Mouse (Mus musculus): ENCODE data around the gene Phc1. TPM values are rescaled to one million over a fixed set of nuclear protein-coding genes. Genes with fewer than 3 reads are reported as not detected.

Phc1 gene
- total and polyA plus RNA-seq, 3 experiments = 24.8 to 62.2 (median 33.6) TPM

DNA sequence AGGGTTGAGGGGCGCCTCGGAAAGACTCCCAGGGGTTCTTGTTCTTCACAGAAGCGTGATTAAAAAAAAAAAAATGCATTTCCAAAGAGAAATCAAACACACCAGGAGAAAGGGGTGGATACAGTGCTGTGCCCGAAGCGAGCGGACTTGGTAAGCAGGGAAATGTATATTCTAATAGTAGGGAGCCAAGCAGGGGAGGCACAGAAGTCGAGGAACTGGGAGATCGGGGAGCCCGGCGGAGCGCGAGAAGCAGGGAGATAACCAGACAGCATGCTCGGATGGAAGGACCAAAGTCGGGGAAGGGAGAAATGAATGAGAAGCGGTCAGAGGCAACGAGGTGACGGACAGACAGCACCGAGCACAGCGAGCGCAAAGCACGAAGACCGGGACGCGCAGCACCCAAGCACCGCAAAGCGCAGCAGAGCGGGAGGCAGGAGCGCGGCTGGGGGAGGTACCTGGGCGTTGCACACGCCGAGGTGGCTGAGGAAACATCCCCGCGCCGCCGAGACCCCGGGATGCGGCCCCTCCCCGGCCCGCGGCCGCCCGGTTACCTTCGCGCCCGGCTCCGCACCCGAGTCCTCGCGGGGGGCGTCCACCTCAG is 1.2 kb downstream of the Phc1 start:
- peak; percentile 85 for DNase-seq

- no peak for DNase-seq
Observed at GRCm38 (mm10) chr6:122337546-122337945, 2.8 kb downstream of the Phc1 start.

DNA sequence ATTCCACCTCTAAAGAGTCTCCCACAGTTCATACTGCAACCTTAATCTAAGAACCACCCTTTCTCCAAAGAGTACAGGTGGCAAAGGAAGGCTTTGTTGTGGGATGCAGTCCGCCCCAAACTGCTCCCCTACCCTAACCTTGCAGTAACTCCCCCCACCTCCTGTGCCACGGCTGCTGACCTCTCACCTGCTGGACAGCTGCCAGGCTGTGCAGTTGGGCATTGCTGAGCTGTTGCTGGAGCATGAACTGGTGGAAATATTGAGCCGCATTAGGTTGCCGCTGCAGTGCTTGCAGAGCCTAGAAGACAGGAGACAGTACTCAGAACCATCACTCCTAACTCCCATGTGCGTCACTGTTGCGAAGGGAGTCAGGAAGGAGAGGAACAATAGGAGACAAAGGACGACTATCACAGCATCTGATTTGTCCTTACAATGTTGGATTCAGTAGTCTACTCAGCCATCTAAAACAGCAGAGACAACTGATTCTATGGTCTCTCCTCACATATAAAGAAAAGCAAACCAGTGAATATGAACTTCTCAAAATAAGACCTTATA is 5.5 kb downstream of the Phc1 start:
- no peak for DNase-seq

DNA sequence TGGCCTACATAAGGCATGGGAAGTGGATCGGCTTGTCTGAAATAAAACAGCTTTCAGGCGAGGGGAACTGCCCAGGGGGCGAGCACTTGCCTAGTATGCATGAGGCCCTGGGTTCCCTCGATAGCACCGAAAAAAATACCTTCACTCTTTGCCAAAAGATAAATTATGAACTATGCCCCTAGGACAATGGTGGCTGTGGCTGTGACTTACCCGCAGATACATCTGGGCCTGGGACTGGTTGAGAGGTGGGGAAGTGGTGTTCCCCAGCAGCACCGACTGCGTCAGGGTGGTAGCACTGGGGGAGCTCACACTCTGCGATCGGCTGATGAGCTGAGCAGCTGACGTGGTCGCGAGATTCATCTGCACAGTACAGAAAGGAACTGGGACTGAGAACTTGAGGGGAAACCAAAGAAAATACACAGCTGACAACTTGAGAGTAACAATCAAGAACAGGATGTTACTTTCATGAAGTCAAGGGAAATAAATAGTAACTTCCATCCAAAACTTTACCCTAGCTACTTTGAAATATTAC is 7.2 kb downstream of the Phc1 start:
- no peak for DNase-seq

DNA sequence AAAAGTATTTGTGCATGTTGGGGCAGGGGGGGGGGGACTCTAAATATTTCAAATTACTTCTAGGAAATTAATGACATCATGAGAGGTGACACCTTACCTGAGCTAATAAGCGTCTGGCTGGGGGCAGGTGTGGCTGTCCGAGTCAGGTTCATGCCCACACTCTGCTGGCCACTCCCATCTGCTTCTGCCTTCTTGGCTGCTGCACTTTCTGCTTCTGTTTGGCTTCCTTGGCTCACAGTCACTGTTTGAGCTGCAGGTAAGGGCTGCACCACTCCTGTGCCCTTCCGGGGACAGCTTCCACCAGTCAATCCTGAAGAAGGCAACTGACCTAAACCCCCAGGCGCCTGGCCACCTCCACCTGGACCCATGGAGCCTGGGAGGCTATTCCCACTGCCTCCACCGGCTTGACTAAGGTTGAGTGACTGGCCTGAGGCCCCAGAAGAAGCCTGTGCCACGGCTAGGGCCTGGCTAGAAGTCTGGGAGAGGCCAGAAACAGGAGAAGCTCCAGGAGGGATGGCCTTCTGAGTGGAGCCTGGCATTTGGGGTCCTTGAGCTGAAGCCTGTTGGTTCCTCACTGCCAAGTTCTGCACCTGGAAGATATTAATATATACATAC is 14.9 kb downstream of the Phc1 start:
- no peak for DNase-seq

GRCm38 (mm10) chr6:122318726-122319125 is 21.6 kb downstream of the Phc1 start:
- no peak for DNase-seq

- DNase-seq = no peak
Observed at GRCm38 (mm10) chr6:122310187-122310820, 30.1 kb downstream of the Phc1 start.

GRCm38 (mm10) chr6:122309446-122309960 is 30.9 kb downstream of the Phc1 start:
- peak; percentile 25 for DNase-seq

- peak; percentile 98 for DNase-seq
Observed at GRCm38 (mm10) chr6:122308505-122309393, 31.6 kb downstream of the Phc1 start, which contains the start of gene M6pr. Gene M6pr, plus strand, starts transcription at chr6:122308720.

- DNase-seq = no peak
Observed at GRCm38 (mm10) chr6:122308136-122308504, 32.2 kb downstream of the Phc1 start.

DNA sequence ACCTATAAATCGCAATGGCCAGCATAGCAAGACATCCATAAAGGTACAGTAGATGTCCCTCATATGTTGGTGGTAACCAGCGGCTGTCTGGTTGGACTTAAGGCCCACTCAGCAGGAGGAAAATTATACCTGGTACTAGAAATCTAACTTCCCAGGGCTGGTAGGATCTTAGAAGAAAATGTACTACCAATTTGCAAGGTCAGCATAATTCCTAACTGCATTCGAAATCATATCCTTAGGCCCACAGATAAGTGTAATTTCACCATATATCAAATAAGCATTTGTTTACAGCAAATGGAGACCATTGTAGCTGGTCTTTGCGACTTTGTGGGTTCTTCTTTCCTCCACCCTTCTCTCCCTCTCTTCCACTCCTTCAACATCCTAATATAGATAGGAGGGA is 33.7 kb downstream of the Phc1 start:
- DNase-seq = no peak

DNA sequence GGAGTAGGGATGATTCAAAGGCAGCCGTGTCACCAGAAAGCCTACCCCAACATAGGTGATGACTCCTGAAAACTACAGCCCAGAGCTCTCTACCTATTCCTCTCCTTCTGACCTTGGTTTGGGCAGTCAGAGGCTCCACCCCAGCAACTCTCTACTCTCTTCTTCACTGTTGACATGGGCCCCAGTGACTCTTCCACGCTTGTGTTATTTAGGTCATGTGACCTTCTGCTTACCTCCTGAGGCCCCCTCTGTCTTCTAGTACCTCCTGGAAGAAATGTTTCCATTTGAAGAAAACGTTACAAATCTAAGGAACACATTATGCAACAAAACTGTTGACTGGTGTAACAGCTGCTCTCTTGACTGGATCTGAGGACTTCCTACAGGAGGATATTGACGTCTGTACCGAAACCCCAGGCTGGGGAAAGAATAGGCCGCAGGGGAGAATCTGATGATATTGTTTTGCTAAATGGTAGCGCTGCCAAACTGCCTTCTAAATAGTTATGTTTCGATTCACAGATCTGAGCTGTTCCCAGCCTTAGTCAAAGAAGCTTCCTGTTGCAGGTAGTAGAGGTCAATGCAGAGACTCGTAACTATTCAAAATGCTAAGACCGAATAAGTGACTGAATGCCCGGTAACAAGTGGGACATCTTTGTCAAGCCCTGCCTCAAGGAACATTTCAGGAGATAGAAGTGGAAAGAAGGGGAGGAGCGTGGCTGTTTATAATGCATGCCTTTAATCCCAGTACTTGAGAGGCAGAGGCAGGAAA is 35.4 kb downstream of the Phc1 start:
- no peak for DNase-seq

DNA sequence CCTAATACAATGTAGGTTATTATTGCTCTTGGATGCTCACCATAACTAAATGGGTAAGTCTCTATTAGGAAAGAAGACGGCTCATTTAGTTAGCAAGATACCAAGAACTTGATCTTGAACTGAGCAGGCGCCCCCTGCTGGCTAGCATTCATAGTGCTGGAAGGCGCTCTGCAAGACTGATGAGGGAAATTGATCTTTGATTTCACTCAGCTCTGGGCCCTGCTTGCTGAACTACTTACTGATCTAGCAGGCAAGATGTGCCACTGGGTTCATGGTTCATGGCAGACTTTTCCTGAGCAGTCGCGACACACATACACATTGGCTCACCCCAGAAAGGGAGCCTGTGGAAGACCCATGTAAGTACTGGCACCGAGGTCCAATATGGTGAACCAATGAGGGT is 36.0 kb downstream of the Phc1 start:
- DNase-seq = peak; percentile 67

DNA sequence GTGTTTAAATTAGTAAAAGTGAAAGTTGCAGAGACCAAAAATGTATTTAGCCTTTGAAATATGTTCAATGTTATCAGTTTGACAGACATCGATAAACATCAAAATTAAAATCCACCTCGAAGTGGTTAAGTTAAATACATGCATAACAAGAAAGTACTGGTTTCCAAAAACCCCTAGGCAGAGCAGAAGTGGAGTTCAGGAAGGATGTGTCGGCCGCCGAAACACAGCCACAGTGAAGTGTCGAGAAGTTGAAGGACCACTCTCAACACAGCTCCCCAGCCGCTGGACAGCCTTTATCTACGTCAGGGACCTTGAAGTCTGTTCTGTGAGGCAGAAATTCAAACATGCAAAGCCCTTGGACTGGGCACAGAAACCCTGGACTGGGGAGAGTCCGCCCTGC is 36.8 kb downstream of the Phc1 start:
- DNase-seq = peak; percentile 26

DNA sequence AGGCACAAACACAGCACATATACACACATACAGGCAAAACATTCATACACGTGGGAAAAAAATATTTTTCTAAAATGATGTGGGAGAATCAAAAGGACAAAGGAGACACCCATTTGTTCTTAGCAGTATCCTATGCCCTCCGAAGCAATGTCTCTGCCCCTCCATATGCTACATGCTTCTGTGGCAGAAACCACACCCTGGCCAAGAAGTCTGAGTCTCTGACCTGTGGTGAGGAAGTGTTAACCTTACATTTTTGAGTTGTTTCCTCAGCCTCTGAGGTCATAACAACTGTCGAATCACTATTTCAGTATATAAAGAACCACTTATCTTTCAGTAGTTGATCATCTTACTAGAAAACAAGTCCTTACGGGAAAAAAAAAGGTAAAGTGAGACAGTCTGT is 37.7 kb downstream of the Phc1 start:
- no peak for DNase-seq

DNA sequence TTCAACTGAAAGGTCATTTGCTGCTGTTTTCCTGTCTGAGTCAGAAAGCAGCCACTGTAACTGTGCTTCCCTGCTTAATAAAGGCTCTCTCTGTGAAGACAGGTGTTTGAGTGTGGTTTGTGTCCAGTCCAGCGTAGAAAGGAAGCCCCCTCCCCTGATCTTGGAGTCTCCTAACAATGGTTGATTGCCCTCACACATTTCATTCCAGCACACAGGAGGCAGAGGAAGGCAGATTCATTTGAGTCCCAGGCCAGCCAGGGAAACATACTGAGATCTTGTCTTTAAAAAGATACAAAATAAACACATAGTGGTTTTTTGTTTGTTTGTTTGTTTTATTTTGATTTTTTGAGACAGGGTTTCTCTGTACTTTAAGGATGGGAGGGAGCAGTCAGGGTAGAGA is 38.2 kb downstream of the Phc1 start:
- DNase-seq = no peak

GRCm38 (mm10) chr6:122299621-122300133 is 40.7 kb downstream of the Phc1 start:
- no peak for DNase-seq

DNA sequence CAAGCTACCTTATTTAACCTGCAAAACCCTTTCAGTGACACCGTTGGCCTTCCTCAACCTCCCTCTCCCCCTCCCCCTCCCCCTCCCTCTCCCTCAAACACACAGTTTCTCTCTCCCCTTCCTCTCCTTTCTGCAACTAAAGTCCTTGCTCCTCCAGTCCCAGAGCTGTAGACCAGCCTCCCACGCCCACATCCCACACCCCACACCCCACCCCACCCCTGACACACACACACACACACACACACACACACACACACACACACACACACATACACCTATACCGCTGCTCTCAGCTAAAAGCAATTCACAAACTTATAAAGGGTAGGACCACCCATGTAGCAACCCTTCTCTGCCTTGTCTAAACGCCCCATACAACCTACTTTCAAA is 42.1 kb downstream of the Phc1 start:
- DNase-seq = no peak

DNA sequence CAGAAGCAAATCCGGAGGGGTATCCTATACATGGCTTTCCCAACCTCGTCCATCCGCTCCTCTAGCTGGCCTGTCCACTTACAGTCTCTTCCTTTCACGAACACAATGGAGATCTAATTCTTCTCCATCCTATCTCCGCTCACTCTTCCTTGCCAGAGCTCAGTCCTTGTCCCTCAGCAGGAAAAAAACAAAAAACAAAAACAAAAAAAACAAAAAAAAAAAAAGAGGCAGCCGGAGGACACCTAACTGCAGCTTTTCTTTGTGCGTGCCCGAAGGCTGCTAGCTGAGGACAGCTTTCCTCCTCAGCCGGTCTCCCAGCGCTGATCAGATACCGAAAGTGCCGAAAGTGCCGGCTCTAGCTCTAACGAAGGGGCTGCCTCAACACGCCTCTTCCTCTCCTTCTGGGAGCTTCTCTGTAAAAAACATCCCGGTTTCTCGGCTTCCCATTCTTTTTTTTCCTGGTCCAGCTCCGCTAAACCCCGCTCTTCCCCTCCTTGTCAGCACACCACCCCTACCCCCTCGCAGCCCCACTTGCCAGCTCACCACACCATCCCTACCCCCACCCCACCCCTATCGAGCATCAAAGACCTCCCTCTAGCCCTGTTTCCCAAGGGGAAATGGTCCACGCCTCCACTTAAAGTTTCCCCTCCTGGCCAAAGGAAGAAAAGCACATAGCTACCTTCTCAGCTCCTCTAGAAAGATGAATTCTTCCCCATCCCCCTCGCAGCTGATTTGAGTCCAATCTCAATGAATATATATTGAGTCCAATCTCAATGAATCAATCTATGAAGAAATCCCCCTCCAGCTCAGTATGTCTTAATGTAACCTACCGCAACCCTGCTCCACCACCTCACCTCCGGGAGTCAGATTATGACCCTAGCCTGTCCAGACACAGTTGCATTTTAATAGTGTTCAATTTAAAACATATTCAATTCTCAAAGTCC is 42.8 kb downstream of the Phc1 start:
- DNase-seq = peak; percentile 11

GRCm38 (mm10) chr6:122296918-122297278 is 43.5 kb downstream of the Phc1 start:
- DNase-seq = no peak
